Mouse (Mus musculus): ENCODE measurements around the gene Znrf4. TPM values are rescaled to one million over a fixed set of nuclear protein-coding genes. Genes with fewer than 3 reads are reported as not detected.

Znrf4 gene
- polyA plus RNA-seq, 1 experiment from 2014 or later = not detected

DNA sequence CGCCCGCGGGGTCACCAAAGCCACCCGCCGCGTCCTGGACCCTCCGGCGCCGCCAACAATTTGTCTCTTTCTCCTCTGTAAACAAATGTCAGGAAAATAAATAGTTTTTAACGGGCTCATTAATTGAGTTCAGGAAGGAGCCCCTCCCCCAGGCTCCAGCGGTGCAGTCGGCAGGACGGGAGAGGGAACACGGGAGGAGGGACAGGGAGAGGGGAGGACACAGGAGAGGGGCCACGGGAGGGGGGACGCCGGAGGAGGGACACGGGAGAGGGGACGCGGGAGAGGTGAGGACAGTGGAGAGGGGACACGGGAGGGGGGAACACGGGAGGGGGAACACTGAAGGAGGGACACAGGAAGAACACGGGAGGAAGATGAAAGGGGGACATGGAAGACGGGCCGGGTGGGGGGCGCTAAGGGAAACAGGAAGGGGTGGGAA lies 42.2 kb downstream of the Znrf4 start:
- 0 out of 2 replicates have a peak, but pooled peaks cover 3% of the 10 kb centered on the region for H3K36me3 ChIP-seq (replicated peaks)
- ATAC-seq (replicated peaks) = no peak
- H3K27me3 ChIP-seq (replicated peaks) = no peaks in the 10 kb centered on the region
- peak overlapping the region; percentile 88 for H3K27ac ChIP-seq
- peak overlapping the region; percentile 17 for H3K4me3 ChIP-seq
- peak overlapping the region; percentile 42 for H3K4me2 ChIP-seq
- peak overlapping the region; percentile 3; the same call in 1 of the 2 replicates for H3K9ac ChIP-seq
- H3K4me1 ChIP-seq = peaks cover 89% of the 10 kb centered on the region
- no peaks in the 10 kb centered on the region for H3K9me3 ChIP-seq
- WGBS = 8% methylated on average over 26 of the region's 26 CpGs

GRCm38 (mm10) chr17:56469275-56469674 lies 43.0 kb downstream of the Znrf4 start:
- 0 out of 2 replicates have a peak overlapping the region, but pooled peaks have one; percentile 3 for H3K9ac ChIP-seq
- H3K9me3 ChIP-seq = no peaks in the 10 kb centered on the region
- 0 out of 2 replicates have a peak, but pooled peaks cover 3% of the 10 kb centered on the region for H3K36me3 ChIP-seq (replicated peaks)
- no peak for ATAC-seq (replicated peaks)
- peak overlapping the region; percentile 17 for H3K4me3 ChIP-seq
- 23% methylated on average over 8 of the region's 8 CpGs for WGBS
- H3K27ac ChIP-seq = peak overlapping the region; percentile 88
- no peaks in the 10 kb centered on the region for H3K27me3 ChIP-seq (replicated peaks)
- peaks cover 94% of the 10 kb centered on the region for H3K4me1 ChIP-seq
- H3K4me2 ChIP-seq = peak overlapping the region; percentile 42

DNA sequence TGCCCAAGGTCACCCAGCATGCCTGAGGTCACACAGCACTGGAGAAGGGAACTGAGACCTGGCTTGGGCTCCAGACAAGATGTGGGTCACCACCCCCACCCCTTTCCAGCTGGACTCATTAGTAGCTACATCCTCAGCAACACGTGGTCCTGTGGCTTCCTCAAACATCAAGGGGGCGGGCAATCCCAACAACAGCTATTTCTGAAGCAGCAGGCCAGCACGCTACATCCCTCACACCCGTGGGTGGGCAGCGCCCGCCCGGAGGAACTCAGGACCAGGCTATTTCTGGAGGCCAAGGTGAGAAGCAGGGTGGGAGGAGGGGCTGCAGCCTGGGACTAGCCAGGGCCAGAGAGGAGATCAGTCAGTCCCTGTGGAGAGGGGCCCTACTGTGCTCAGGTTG lies 43.4 kb downstream of the Znrf4 start:
- 60% methylated on average over 7 of the region's 7 CpGs for WGBS
- ATAC-seq (replicated peaks) = no peak
- no peaks in the 10 kb centered on the region for H3K27me3 ChIP-seq (replicated peaks)
- no peaks in the 10 kb centered on the region for H3K9me3 ChIP-seq
- H3K36me3 ChIP-seq (replicated peaks) = 0 out of 2 replicates have a peak, but pooled peaks cover 3% of the 10 kb centered on the region
- peak overlapping the region; percentile 88 for H3K27ac ChIP-seq
- H3K4me1 ChIP-seq = peaks cover 92% of the 10 kb centered on the region
- H3K4me2 ChIP-seq = peak overlapping the region; percentile 42; the same call in 1 of the 2 replicates
- no peak overlapping the region for H3K9ac ChIP-seq
- H3K4me3 ChIP-seq = no peak overlapping the region

GRCm38 (mm10) chr17:56468380-56468779 lies 43.9 kb downstream of the Znrf4 start:
- Histone ChIP-seq H3K9ac (no peak overlapping the region), H3K4me2 (0 out of 2 replicates have a peak overlapping the region, but pooled peaks have one; percentile 43), H3K27ac (peak overlapping the region; percentile 88), H3K36me3 (replicated peaks) (0 out of 2 replicates have a peak, but pooled peaks cover 3% of the 10 kb centered on the region), H3K4me1 (peaks cover 92% of the 10 kb centered on the region), H3K4me3 (no peak overlapping the region), H3K27me3 (replicated peaks) (no peaks in the 10 kb centered on the region), H3K9me3 (no peaks in the 10 kb centered on the region)
- ATAC-seq (replicated peaks) = no peak
- 90% methylated on average over 9 of the region's 9 CpGs for WGBS

- Histone ChIP-seq H3K4me1 (peaks cover 92% of the 10 kb centered on the region), H3K4me3 (no peak overlapping the region), H3K9me3 (no peaks in the 10 kb centered on the region), H3K36me3 (replicated peaks) (0 out of 2 replicates have a peak, but pooled peaks cover 3% of the 10 kb centered on the region), H3K4me2 (peak overlapping the region; percentile 43), H3K9ac (0 out of 2 replicates have a peak overlapping the region, but pooled peaks have one; percentile 25), H3K27me3 (replicated peaks) (no peaks in the 10 kb centered on the region), H3K27ac (peak overlapping the region; percentile 88)
- peak; percentile 65 for ATAC-seq (replicated peaks)
- 7% methylated on average over 7 of the region's 7 CpGs for WGBS
Measured at GRCm38 (mm10) chr17:56467456-56467884, 44.8 kb downstream of the Znrf4 start.

DNA sequence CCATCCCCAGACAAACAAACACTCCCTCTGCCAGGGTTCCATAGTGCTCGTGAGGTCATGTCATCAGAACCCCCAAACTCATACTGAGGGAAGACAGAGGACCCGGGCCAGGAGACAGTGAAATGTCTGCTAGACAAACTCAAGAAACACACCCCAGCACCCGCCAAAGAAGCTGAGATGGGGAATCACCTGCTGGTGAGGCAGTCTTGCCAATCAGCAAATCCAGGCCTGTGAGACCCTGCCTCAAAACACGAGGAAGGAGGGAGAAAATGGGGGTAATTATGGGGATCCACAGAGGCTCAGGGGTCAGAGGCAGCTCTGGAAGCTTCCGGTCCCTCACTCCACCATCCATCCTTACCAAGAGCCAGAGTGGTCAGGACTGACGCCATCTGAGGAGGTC lies 45.5 kb downstream of the Znrf4 start:
- Histone ChIP-seq H3K9me3 (no peaks in the 10 kb centered on the region), H3K4me3 (no peak overlapping the region), H3K9ac (no peak overlapping the region), H3K4me1 (peaks cover 88% of the 10 kb centered on the region), H3K27ac (peak overlapping the region; percentile 88), H3K4me2 (peak overlapping the region; percentile 43), H3K27me3 (replicated peaks) (no peaks in the 10 kb centered on the region), H3K36me3 (replicated peaks) (0 out of 2 replicates have a peak, but pooled peaks cover 3% of the 10 kb centered on the region)
- 48% methylated on average over 6 of the region's 6 CpGs for WGBS
- ATAC-seq (replicated peaks) = no peak

- Histone ChIP-seq H3K4me2 (0 out of 2 replicates have a peak overlapping the region, but pooled peaks have one; percentile 2), H3K9me3 (no peaks in the 10 kb centered on the region), H3K36me3 (replicated peaks) (0 out of 2 replicates have a peak, but pooled peaks cover 3% of the 10 kb centered on the region), H3K27ac (no peak overlapping the region), H3K4me3 (no peak overlapping the region), H3K9ac (no peak overlapping the region), H3K4me1 (peaks cover 88% of the 10 kb centered on the region), H3K27me3 (replicated peaks) (no peaks in the 10 kb centered on the region)
- ATAC-seq (replicated peaks) = no peak
- 74% methylated on average over 7 of the region's 7 CpGs for WGBS
Measured at GRCm38 (mm10) chr17:56464817-56465216, 47.4 kb downstream of the Znrf4 start.

- H3K4me3 ChIP-seq = no peak overlapping the region
- no peaks in the 10 kb centered on the region for H3K27me3 ChIP-seq (replicated peaks)
- no peak for ATAC-seq (replicated peaks)
- H3K4me2 ChIP-seq = no peak overlapping the region
- no peak overlapping the region for H3K9ac ChIP-seq
- WGBS = 98% methylated on average over 2 of the region's 2 CpGs
- H3K27ac ChIP-seq = no peak overlapping the region
- H3K36me3 ChIP-seq (replicated peaks) = 0 out of 2 replicates have a peak, but pooled peaks cover 3% of the 10 kb centered on the region
- H3K9me3 ChIP-seq = no peaks in the 10 kb centered on the region
- peaks cover 85% of the 10 kb centered on the region for H3K4me1 ChIP-seq
Measured at GRCm38 (mm10) chr17:56464345-56464744, 47.9 kb downstream of the Znrf4 start.

DNA sequence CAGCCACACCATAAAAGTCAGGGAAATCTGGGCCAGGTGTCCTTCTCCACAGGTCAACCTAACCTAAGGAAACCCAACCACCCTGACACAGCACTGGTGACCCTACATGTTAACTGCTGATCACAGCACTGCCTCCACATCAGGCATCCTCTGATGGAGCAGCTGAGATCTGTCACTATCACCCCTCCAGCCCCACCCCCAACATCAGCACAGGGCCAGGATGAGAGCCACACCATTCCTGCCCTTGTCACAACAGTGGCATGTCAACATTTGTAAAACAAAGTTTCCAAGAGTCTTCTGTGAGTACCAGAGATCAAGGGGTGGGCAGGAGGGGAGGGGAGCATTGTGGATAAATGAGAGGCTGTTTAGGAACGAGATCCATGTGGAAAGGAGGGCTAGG lies 48.7 kb downstream of the Znrf4 start:
- Histone ChIP-seq H3K4me1 (peaks cover 84% of the 10 kb centered on the region), H3K9ac (no peak overlapping the region), H3K4me2 (peak overlapping the region; percentile 58; the same call in 1 of the 2 replicates), H3K9me3 (no peaks in the 10 kb centered on the region), H3K27ac (peak overlapping the region; percentile 82; the same call in 1 of the 2 replicates), H3K27me3 (replicated peaks) (no peaks in the 10 kb centered on the region), H3K4me3 (no peak overlapping the region), H3K36me3 (replicated peaks) (0 out of 2 replicates have a peak, but pooled peaks cover 3% of the 10 kb centered on the region)
- ATAC-seq (replicated peaks) = no peak
- WGBS = 46% methylated on average over 1 of the region's 1 CpGs

DNA sequence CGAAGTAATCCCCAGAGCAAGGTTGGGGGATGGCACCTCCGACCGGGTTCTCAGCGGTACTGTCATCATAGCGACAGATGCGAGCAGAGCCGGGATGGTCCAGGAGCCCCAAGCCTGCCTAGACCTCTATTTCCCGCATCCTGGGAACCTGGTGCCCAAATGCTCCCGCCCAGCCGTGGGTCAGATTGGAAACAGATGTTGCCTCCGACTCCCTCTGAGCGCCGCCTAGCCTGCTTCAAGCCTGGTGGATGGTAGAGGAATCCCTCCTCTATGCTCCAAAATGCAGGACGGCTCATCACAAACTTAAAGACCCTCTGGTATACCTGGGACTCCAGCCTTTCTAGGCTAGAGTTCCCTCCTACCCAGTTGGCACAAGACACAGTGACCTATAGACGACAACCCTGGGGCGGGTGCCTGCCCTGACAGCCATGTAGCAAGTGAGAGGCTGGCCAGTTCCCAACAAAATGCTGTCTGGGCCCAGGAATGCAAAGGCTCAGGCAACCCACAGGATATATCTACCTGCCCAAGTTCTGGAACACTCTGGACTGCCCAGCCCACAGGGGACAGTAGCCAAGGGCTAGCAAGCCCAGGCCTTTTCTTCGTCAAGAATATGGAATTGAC lies 49.3 kb downstream of the Znrf4 start:
- ATAC-seq (replicated peaks) = peak; percentile 0; the same call in 1 of the 2 replicates
- peak overlapping the region; percentile 58 for H3K4me2 ChIP-seq
- 0 out of 2 replicates have a peak, but pooled peaks cover 3% of the 10 kb centered on the region for H3K36me3 ChIP-seq (replicated peaks)
- H3K27ac ChIP-seq = peak overlapping the region; percentile 82
- H3K9me3 ChIP-seq = no peaks in the 10 kb centered on the region
- peak overlapping the region; percentile 43 for H3K9ac ChIP-seq
- peaks cover 84% of the 10 kb centered on the region for H3K4me1 ChIP-seq
- no peaks in the 10 kb centered on the region for H3K27me3 ChIP-seq (replicated peaks)
- H3K4me3 ChIP-seq = peak overlapping the region; percentile 52
- 4% methylated on average over 17 of the region's 17 CpGs for WGBS

GRCm38 (mm10) chr17:56461771-56462743 lies 50.2 kb downstream of the Znrf4 start:
- H3K4me1 ChIP-seq = peaks cover 77% of the 10 kb centered on the region
- ATAC-seq (replicated peaks) = peak; percentile 93
- peak overlapping the region; percentile 58 for H3K4me2 ChIP-seq
- peak overlapping the region; percentile 43 for H3K9ac ChIP-seq
- H3K27me3 ChIP-seq (replicated peaks) = no peaks in the 10 kb centered on the region
- peaks cover 3% of the 10 kb centered on the region; the same call in 1 of the 2 replicates for H3K36me3 ChIP-seq (replicated peaks)
- H3K27ac ChIP-seq = peak overlapping the region; percentile 82
- WGBS = under 1% methylated on average over 77 of the region's 77 CpGs
- no peaks in the 10 kb centered on the region for H3K9me3 ChIP-seq
- peak overlapping the region; percentile 52 for H3K4me3 ChIP-seq

Data from midbrain, embryonic 15.5 days (tissue).